ENCODE assay signal across 24 mouse cellular contexts in genomic region chr8:64335495-64335894, GRCm38 (mm10).
DNase-seq lines count a peak whose midpoint lies in the region; ATAC-seq and TF ChIP-seq lines count a peak whose summit lies in the region.
"Had no signal": no experiment of that assay in that cellular context is flagged by ENCODE, and none has a peak within 500 bp of the region (broad histone marks: within the 10 kb centered on the region; RNA-seq: fewer than 3 reads in every experiment).

No protein-coding gene starts in this region.

- WGBS in cerebellum, adult 2 months, result 9% methylated on average over 5 of the region's 5 CpGs
- 33% methylated on average over 5 of the region's 5 CpGs for WGBS in liver, postnatal 0 days (ENCODE audit: insufficient replicate concordance)
- WGBS in midbrain, embryonic 11.5 days, result 81% methylated on average over 5 of the region's 5 CpGs

- TF ChIP-seq CTCF in cerebellum, adult 2 months (IDR thresholded peaks at IDR 0.05; ENCODE audit: borderline replicate concordance, insufficient read depth, low read depth, low read length), result no peak
- no peak for TF ChIP-seq CTCF in left cerebral cortex, adult 2 months (IDR thresholded peaks at IDR 0.05)
- TF ChIP-seq CTCF in liver, postnatal 0 days (IDR thresholded peaks at IDR 0.05; ENCODE audit: low read depth), result no peak

- no peaks in the 10 kb centered on the region for H3K9me3 ChIP-seq in liver, postnatal 0 days (ENCODE audit: low read length)
- no peaks in the 10 kb centered on the region for H3K9me3 ChIP-seq in midbrain, embryonic 11.5 days (ENCODE audit: control insufficient read depth, low read length)
- H3K9me3 ChIP-seq: forebrain, embryonic 15.5 days; heart, embryonic 12.5 days; liver, embryonic 12.5 days; midbrain, embryonic 15.5 days had no signal

- no peak overlapping the region for H3K4me2 ChIP-seq in liver, postnatal 0 days (ENCODE audit: low read depth, low read length)
- H3K4me2 ChIP-seq in midbrain, embryonic 11.5 days, result no peak overlapping the region
- H3K4me2 ChIP-seq: forebrain, embryonic 15.5 days; heart, embryonic 12.5 days; hindbrain, embryonic 14.5 days; liver, embryonic 12.5 days; midbrain, embryonic 15.5 days had no signal

- peak overlapping the region; percentile 58; the same call in 1 of the 2 replicates for H3K27ac ChIP-seq in cerebellum, adult 2 months (ENCODE audit: insufficient read depth, low read length)
- H3K27ac ChIP-seq in left cerebral cortex, adult 2 months, result no peak overlapping the region
- no peak overlapping the region for H3K27ac ChIP-seq in liver, postnatal 0 days (ENCODE audit: low read depth)
- no peak overlapping the region for H3K27ac ChIP-seq in midbrain, embryonic 11.5 days (ENCODE audit: low read depth, low read length)
- H3K27ac ChIP-seq: forebrain, embryonic 15.5 days; heart, adult 2 months; hindbrain, embryonic 14.5 days; liver, embryonic 12.5 days; macrophage; midbrain, embryonic 15.5 days had no signal

- H3K36me3 ChIP-seq in liver, postnatal 0 days (replicated peaks; ENCODE audit: insufficient read depth, low read length), result no peaks in the 10 kb centered on the region
- no peaks in the 10 kb centered on the region for H3K36me3 ChIP-seq in midbrain, embryonic 11.5 days (ENCODE audit: control insufficient read depth, insufficient read depth, low read length)
- H3K36me3 ChIP-seq: forebrain, embryonic 15.5 days; heart, embryonic 12.5 days; liver, embryonic 12.5 days; midbrain, embryonic 15.5 days had no signal

- no peak overlapping the region for H3K9ac ChIP-seq in liver, postnatal 0 days (replicated peaks)
- H3K9ac ChIP-seq in midbrain, embryonic 11.5 days (ENCODE audit: low read length), result no peak overlapping the region
- H3K9ac ChIP-seq: forebrain, embryonic 15.5 days; heart, embryonic 12.5 days; hindbrain, embryonic 14.5 days; liver, embryonic 12.5 days; midbrain, embryonic 15.5 days had no signal

- no peak for TF ChIP-seq EP300 in liver, postnatal 0 days (IDR thresholded peaks at IDR 0.05; ENCODE audit: low read depth)

- no peaks in the 10 kb centered on the region for H3K27me3 ChIP-seq in cerebellum, adult 2 months (ENCODE audit: control insufficient read depth, insufficient read depth, low read length)
- no peaks in the 10 kb centered on the region for H3K27me3 ChIP-seq in liver, postnatal 0 days (ENCODE audit: insufficient read depth, low read length)
- no peaks in the 10 kb centered on the region for H3K27me3 ChIP-seq in midbrain, embryonic 11.5 days (ENCODE audit: control insufficient read depth, insufficient read depth, low read length)
- H3K27me3 ChIP-seq: CH12.LX; forebrain, embryonic 15.5 days; heart, embryonic 12.5 days; liver, embryonic 12.5 days; midbrain, embryonic 15.5 days had no signal

- no peak for DNase-seq in cerebellum, postnatal 4 days (ENCODE audit: low spot score in 2 of 2)
- DNase-seq in Muller cell, postnatal 12 days (ENCODE audit: inconsistent ontology term), result peak; percentile 24
- peak; percentile 50 to 88 for DNase-seq in cerebellum, adult 2 months
- peak; percentile 12 to 47 for DNase-seq in cerebellum, postnatal 14 days
- DNase-seq in left cerebral cortex, adult 2 months (ENCODE audit: extremely low spot score in 1 of 2, low spot score in 2 of 2), result no peak
- DNase-seq in liver, postnatal 0 days, result no peak
- no peak for DNase-seq in midbrain, embryonic 11.5 days (ENCODE audit: low spot score, missing footprints)
- DNase-seq: adrenal gland, postnatal 14 days; heart, adult 2 months; kidney, postnatal 14 days; left cerebral cortex, postnatal 4 days; lung, adult 18-20 months; spleen, adult 18-20 months; thymus, postnatal 25 days had no signal

- peaks cover 9% of the 10 kb centered on the region; the same call in 1 of the 2 replicates for H3K4me1 ChIP-seq in cerebellum, adult 2 months (ENCODE audit: control insufficient read depth, insufficient read depth, low read length)
- H3K4me1 ChIP-seq in liver, postnatal 0 days (ENCODE audit: insufficient read depth), result no peaks in the 10 kb centered on the region
- no peaks in the 10 kb centered on the region for H3K4me1 ChIP-seq in midbrain, embryonic 11.5 days (ENCODE audit: control insufficient read depth, insufficient read depth, low read length)
- H3K4me1 ChIP-seq: forebrain, embryonic 15.5 days; heart, embryonic 12.5 days; liver, embryonic 12.5 days; midbrain, embryonic 15.5 days had no signal

- ATAC-seq in cerebellum, adult (ENCODE audit: insufficient number of reproducible peaks, low FRiP score, low TSS enrichment), result peak; percentile 99
- no peak for ATAC-seq in liver, postnatal 0 days
- no peak for ATAC-seq in midbrain, embryonic 11.5 days (ENCODE audit: low FRiP score)
- ATAC-seq: forebrain, embryonic 15.5 days; intestine, postnatal 0 days; liver, embryonic 12.5 days; lung, postnatal 0 days; midbrain, embryonic 15.5 days had no signal

- H3K4me3 ChIP-seq in cerebellum, adult 2 months (replicated peaks; ENCODE audit: insufficient read depth, low read depth, low read length), result no peak overlapping the region
- no peak overlapping the region for H3K4me3 ChIP-seq in left cerebral cortex, adult 2 months
- no peak overlapping the region for H3K4me3 ChIP-seq in liver, postnatal 0 days (ENCODE audit: low read depth, low read length)
- H3K4me3 ChIP-seq in midbrain, embryonic 11.5 days (ENCODE audit: low read depth, low read length), result no peak overlapping the region
- H3K4me3 ChIP-seq: forebrain, embryonic 15.5 days; heart, adult 2 months; heart, embryonic 12.5 days; liver, embryonic 12.5 days; midbrain, embryonic 15.5 days had no signal

- no peak for TF ChIP-seq POLR2A in cerebellum, adult 2 months (IDR thresholded peaks at IDR 0.05; ENCODE audit: borderline replicate concordance, insufficient read depth, low read length)

- intact Hi-C loops in left cerebral cortex, adult 2 months (cut with DNase I), result no loop called here

Comparison
In these comparisons a context has a peak if more than half of its experiments do, and no peak if none do; other contexts are left out.
1. DNase-seq: peak in Muller cell, postnatal 12 days (single experiment), cerebellum, adult 2 months (2 of 2) and cerebellum, postnatal 14 days (2 of 2); none in cerebellum, postnatal 4 days (0 of 2), left cerebral cortex, adult 2 months (0 of 2), liver, postnatal 0 days (single experiment) and midbrain, embryonic 11.5 days (single experiment).